Mouse (Mus musculus): ENCODE measurements around the gene Clba1. TPM values are rescaled to one million over a fixed set of nuclear protein-coding genes. Genes with fewer than 3 reads are reported as not detected.

Clba1 gene
- polyA plus RNA-seq, 1 experiment from 2014 or later = 8.8 TPM

- Histone ChIP-seq H3K4me2 (replicated peaks) (no peak overlapping the region), H3K36me3 (no peaks in the 10 kb centered on the region), H3K4me3 (no peak overlapping the region), H3K9me3 (no peaks in the 10 kb centered on the region), H3K27ac (no peak overlapping the region), H3K27me3 (no peaks in the 10 kb centered on the region), H3K9ac (no peak overlapping the region), H3K4me1 (peaks cover 6% of the 10 kb centered on the region; the same call in 1 of the 2 replicates)
- WGBS = 83% methylated on average over 6 of the region's 6 CpGs
- no peak for ATAC-seq (ENCODE audit: low FRiP score, low read depth)
Measured at GRCm38 (mm10) chr12:112769031-112769430, 39.7 kb upstream of the Clba1 start.

GRCm38 (mm10) chr12:112769751-112770150 is 39.0 kb upstream of the Clba1 start:
- H3K4me2 ChIP-seq (replicated peaks) = no peak overlapping the region
- WGBS = 81% methylated on average over 2 of the region's 2 CpGs
- peaks cover 2% of the 10 kb centered on the region; the same call in 1 of the 2 replicates for H3K9me3 ChIP-seq
- no peak overlapping the region for H3K27ac ChIP-seq
- no peaks in the 10 kb centered on the region for H3K27me3 ChIP-seq
- H3K4me1 ChIP-seq = peaks cover 6% of the 10 kb centered on the region; the same call in 1 of the 2 replicates
- no peak overlapping the region for H3K4me3 ChIP-seq
- ATAC-seq (ENCODE audit: low FRiP score, low read depth) = no peak
- no peak overlapping the region for H3K9ac ChIP-seq
- H3K36me3 ChIP-seq = no peaks in the 10 kb centered on the region

GRCm38 (mm10) chr12:112770396-112770795 is 38.3 kb upstream of the Clba1 start:
- Histone ChIP-seq H3K27ac (no peak overlapping the region), H3K36me3 (no peaks in the 10 kb centered on the region), H3K4me3 (no peak overlapping the region), H3K4me1 (peaks cover 6% of the 10 kb centered on the region; the same call in 1 of the 2 replicates), H3K9me3 (peaks cover 8% of the 10 kb centered on the region), H3K9ac (no peak overlapping the region), H3K4me2 (replicated peaks) (no peak overlapping the region), H3K27me3 (no peaks in the 10 kb centered on the region)
- ATAC-seq (ENCODE audit: low FRiP score, low read depth) = no peak
- WGBS = 76% methylated on average over 4 of the region's 4 CpGs

GRCm38 (mm10) chr12:112772306-112772705 is 36.4 kb upstream of the Clba1 start:
- Histone ChIP-seq H3K9ac (no peak overlapping the region), H3K27ac (no peak overlapping the region), H3K9me3 (peaks cover 12% of the 10 kb centered on the region), H3K4me1 (peaks cover 6% of the 10 kb centered on the region; the same call in 1 of the 2 replicates), H3K27me3 (no peaks in the 10 kb centered on the region), H3K36me3 (no peaks in the 10 kb centered on the region), H3K4me3 (no peak overlapping the region), H3K4me2 (replicated peaks) (no peak overlapping the region)
- 90% methylated on average over 14 of the region's 14 CpGs for WGBS
- no peak for ATAC-seq (ENCODE audit: low FRiP score, low read depth)

GRCm38 (mm10) chr12:112773366-112773765 is 35.4 kb upstream of the Clba1 start:
- H3K27me3 ChIP-seq = no peaks in the 10 kb centered on the region
- H3K9ac ChIP-seq = no peak overlapping the region
- H3K4me1 ChIP-seq = peaks cover 6% of the 10 kb centered on the region; the same call in 1 of the 2 replicates
- H3K36me3 ChIP-seq = no peaks in the 10 kb centered on the region
- no peak overlapping the region for H3K4me2 ChIP-seq (replicated peaks)
- no peak overlapping the region for H3K4me3 ChIP-seq
- ATAC-seq (ENCODE audit: low FRiP score, low read depth) = no peak
- 47% methylated on average over 9 of the region's 9 CpGs for WGBS
- no peak overlapping the region for H3K27ac ChIP-seq
- H3K9me3 ChIP-seq = peaks cover 12% of the 10 kb centered on the region

GRCm38 (mm10) chr12:112774026-112774425 is 34.7 kb upstream of the Clba1 start:
- H3K4me2 ChIP-seq (replicated peaks) = no peak overlapping the region

GRCm38 (mm10) chr12:112774481-112774880 is 34.3 kb upstream of the Clba1 start:
- no peak for ATAC-seq (ENCODE audit: low FRiP score, low read depth)
- H3K9ac ChIP-seq = no peak overlapping the region

More at GRCm38 (mm10) chr12:112774026-112774425, 34.7 kb upstream of the Clba1 start:
- H3K27ac ChIP-seq = no peak overlapping the region
- no peak overlapping the region for H3K4me3 ChIP-seq
- peaks cover 6% of the 10 kb centered on the region; the same call in 1 of the 2 replicates for H3K4me1 ChIP-seq
- WGBS = 75% methylated on average over 6 of the region's 6 CpGs
- H3K27me3 ChIP-seq = no peaks in the 10 kb centered on the region
- no peak overlapping the region for H3K9ac ChIP-seq
- no peak for ATAC-seq (ENCODE audit: low FRiP score, low read depth)
- peaks cover 12% of the 10 kb centered on the region for H3K9me3 ChIP-seq
- no peaks in the 10 kb centered on the region for H3K36me3 ChIP-seq

GRCm38 (mm10) chr12:112791026-112791425 is 17.7 kb upstream of the Clba1 start:
- Histone ChIP-seq H3K27me3 (no peaks in the 10 kb centered on the region), H3K4me1 (peaks cover 25% of the 10 kb centered on the region), H3K9ac (no peak overlapping the region), H3K4me2 (replicated peaks) (0 out of 2 replicates have a peak overlapping the region, but pooled peaks have one; percentile 4), H3K27ac (no peak overlapping the region), H3K4me3 (no peak overlapping the region), H3K36me3 (no peaks in the 10 kb centered on the region), H3K9me3 (no peaks in the 10 kb centered on the region)
- WGBS = 51% methylated on average over 8 of the region's 8 CpGs
- ATAC-seq (ENCODE audit: low FRiP score, low read depth) = no peak

More at GRCm38 (mm10) chr12:112774481-112774880, 34.3 kb upstream of the Clba1 start:
- no peak overlapping the region for H3K4me3 ChIP-seq
- H3K36me3 ChIP-seq = no peaks in the 10 kb centered on the region
- H3K4me2 ChIP-seq (replicated peaks) = no peak overlapping the region
- H3K27ac ChIP-seq = no peak overlapping the region
- H3K4me1 ChIP-seq = peaks cover 6% of the 10 kb centered on the region; the same call in 1 of the 2 replicates
- H3K9me3 ChIP-seq = peaks cover 12% of the 10 kb centered on the region
- 95% methylated on average over 10 of the region's 10 CpGs for WGBS
- H3K27me3 ChIP-seq = no peaks in the 10 kb centered on the region

GRCm38 (mm10) chr12:112793601-112794355 is 15.0 kb upstream of the Clba1 start:
- H3K4me2 ChIP-seq (replicated peaks) = no peak overlapping the region

GRCm38 (mm10) chr12:112794356-112794816 is 14.4 kb upstream of the Clba1 start:
- Histone ChIP-seq H3K27me3 (peaks cover 18% of the 10 kb centered on the region), H3K4me1 (peaks cover 56% of the 10 kb centered on the region), H3K27ac (no peak overlapping the region), H3K36me3 (no peaks in the 10 kb centered on the region), H3K4me3 (no peak overlapping the region), H3K9me3 (no peaks in the 10 kb centered on the region), H3K4me2 (replicated peaks) (no peak overlapping the region), H3K9ac (no peak overlapping the region)
- ATAC-seq (ENCODE audit: low FRiP score, low read depth) = no peak
- WGBS = 29% methylated on average over 7 of the region's 7 CpGs

More at GRCm38 (mm10) chr12:112793601-112794355, 15.0 kb upstream of the Clba1 start:
- WGBS = 76% methylated on average over 13 of the region's 13 CpGs
- H3K4me1 ChIP-seq = peaks cover 52% of the 10 kb centered on the region
- no peaks in the 10 kb centered on the region for H3K36me3 ChIP-seq
- no peak overlapping the region for H3K9ac ChIP-seq
- no peaks in the 10 kb centered on the region for H3K9me3 ChIP-seq
- H3K27me3 ChIP-seq = peaks cover 12% of the 10 kb centered on the region; the same call in 1 of the 2 replicates
- no peak overlapping the region; the same call in 1 of the 2 replicates for H3K27ac ChIP-seq
- ATAC-seq (ENCODE audit: low FRiP score, low read depth) = no peak
- no peak overlapping the region for H3K4me3 ChIP-seq

- Histone ChIP-seq H3K27me3 (peaks cover 23% of the 10 kb centered on the region), H3K36me3 (no peaks in the 10 kb centered on the region), H3K4me1 (peaks cover 56% of the 10 kb centered on the region), H3K9me3 (no peaks in the 10 kb centered on the region), H3K9ac (0 out of 2 replicates have a peak overlapping the region, but pooled peaks have one; percentile 2), H3K27ac (no peak overlapping the region), H3K4me3 (no peak overlapping the region), H3K4me2 (replicated peaks) (no peak overlapping the region)
- ATAC-seq (ENCODE audit: low FRiP score, low read depth) = no peak
- WGBS = 89% methylated on average over 5 of the region's 5 CpGs
Measured at GRCm38 (mm10) chr12:112794998-112795397, 13.7 kb upstream of the Clba1 start.

GRCm38 (mm10) chr12:112795466-112796104 is 13.2 kb upstream of the Clba1 start:
- no peaks in the 10 kb centered on the region for H3K36me3 ChIP-seq
- 0 out of 2 replicates have a peak overlapping the region, but pooled peaks have one; percentile 2 for H3K9ac ChIP-seq
- peaks cover 60% of the 10 kb centered on the region for H3K4me1 ChIP-seq
- peaks cover 25% of the 10 kb centered on the region for H3K27me3 ChIP-seq
- no peak overlapping the region for H3K27ac ChIP-seq
- H3K4me2 ChIP-seq (replicated peaks) = 0 out of 2 replicates have a peak overlapping the region, but pooled peaks have one; percentile 9
- H3K9me3 ChIP-seq = no peaks in the 10 kb centered on the region
- no peak overlapping the region for H3K4me3 ChIP-seq
- ATAC-seq (ENCODE audit: low FRiP score, low read depth) = no peak
- WGBS = 67% methylated on average over 18 of the region's 18 CpGs

Measured in limb, embryonic 13.5 days (tissue).